Mouse (Mus musculus) fibroblast of lung, adult 2 months (primary cell): ENCODE results near the gene Haao.
A peak's percentile ranks its signal among the peaks of the same experiment; 100 is the strongest.
"Not testable (repeated sequence)": the region's sequence is repeated elsewhere in the genome, so short reads cannot be mapped to it uniquely, and the experiment has no call there.

Experiments
- DNase-seq: peaks from one replicate; pipeline ENCODE4 v3.0.0-alpha.2; 2011; ENCODE audit warnings: low read depth

The Haao gene

GRCm38 (mm10) chr17:83865366-83865765 is 17.6 kb upstream of the Haao start:
- DNase-seq = no peak

DNA sequence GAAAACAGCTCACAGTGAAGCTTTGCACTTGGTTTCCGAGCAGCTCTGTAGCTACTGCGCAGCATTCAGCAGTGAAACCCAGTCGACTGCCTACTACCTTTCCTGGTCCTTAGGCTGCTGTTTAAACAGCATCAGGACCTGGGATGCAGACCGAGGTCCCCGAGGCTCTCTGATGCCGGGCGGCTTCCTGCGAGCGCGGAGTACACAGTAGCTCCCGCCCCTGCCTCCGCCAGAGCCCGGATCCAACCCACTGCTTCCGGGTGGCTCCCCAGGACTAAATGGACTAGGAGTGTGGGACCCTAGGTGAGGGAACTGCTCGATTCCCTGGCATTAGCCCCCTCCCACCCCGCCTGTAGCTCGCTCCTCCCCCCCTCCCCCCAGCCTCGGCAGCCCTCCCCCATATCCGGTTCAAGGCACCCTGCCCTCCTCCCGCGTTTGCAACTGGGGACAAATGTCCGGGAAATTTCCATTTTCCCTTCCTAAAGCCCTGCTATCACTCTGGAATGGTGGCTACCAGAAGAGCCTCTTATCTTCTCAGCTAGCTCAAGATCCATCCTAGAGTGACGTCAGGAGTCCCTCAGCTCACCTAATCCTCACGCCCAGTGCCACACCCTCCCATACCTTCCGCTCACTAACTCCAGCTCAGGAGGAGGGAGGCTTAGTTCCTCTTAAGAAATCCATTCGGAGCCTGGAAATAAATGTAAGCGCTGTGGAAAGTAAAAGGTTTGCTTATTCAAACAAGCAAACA is 14.5 kb upstream of the Haao start:
- no peak for DNase-seq

- DNase-seq = peak; percentile 89
Measured at GRCm38 (mm10) chr17:83861444-83862133, 13.8 kb upstream of the Haao start.

DNA sequence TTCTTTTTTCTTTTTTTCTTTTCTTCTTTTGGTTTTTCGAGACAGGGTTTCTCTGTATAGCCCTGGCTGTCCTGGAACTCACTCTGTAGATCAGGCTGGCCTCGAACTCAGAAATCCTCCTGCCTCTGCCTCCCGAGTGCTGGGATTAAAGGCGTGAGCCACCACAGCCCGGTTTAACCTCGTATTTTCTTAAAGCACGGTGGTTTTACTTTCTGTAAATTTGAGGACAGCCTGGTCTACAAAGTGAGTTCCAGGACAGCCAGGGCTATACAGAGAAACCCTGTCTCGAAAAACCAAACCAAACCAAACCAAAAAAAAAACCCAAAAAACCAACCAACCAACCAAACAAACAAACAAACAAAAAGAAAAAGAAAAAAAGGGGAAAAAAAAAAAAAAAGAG is 13.2 kb upstream of the Haao start:
- DNase-seq = not testable (repeated sequence)

GRCm38 (mm10) chr17:83860224-83860623 is 12.5 kb upstream of the Haao start:
- no peak for DNase-seq

DNA sequence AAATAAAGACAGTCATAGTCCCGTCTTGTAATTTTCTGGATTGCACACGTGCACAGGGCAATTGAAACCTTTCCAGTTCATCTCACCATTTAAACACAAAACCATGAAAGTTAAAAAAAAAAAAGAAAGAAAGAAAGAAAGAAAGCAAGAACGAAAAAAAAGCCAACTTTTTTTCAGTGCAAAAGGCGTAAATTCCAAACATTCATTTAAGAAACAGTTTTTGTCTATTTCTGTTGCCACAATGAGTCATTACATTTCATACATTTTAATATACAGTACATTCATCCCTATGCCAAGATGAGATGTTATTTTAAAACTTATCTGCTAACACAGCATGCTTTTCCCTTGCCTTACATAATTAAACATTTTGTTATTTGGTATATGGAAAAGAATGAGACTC is 11.9 kb upstream of the Haao start:
- DNase-seq = no peak

DNA sequence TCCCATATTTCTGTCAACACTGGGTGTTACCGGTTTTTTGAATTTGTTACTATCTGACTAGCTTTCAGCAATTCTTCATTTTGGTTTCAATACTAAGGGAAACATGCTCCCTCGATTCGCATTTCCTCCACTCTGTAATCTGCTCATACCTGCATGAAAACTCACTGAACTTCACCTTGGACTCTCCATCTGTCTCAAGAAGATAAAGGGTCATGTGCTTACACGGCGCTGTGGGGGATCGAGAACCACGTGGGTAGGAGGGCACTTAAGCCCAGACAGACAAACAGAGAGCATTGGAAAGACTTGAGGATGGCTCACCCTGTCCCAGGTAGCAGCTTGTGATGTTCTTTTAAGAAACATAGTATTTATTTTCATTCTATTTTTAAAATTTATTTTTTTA is 10.7 kb upstream of the Haao start:
- DNase-seq = no peak

- no peak for DNase-seq
Measured at GRCm38 (mm10) chr17:83854284-83854918, 6.6 kb upstream of the Haao start.

- no peak for DNase-seq
Measured at GRCm38 (mm10) chr17:83853831-83854230, 6.1 kb upstream of the Haao start.

- DNase-seq = no peak
Measured at GRCm38 (mm10) chr17:83850864-83851263, 3.1 kb upstream of the Haao start.

- peak; percentile 61 for DNase-seq
Measured at GRCm38 (mm10) chr17:83850458-83850857, 2.7 kb upstream of the Haao start.

- DNase-seq = no peak
Measured at GRCm38 (mm10) chr17:83849717-83850116, 2.0 kb upstream of the Haao start.

DNA sequence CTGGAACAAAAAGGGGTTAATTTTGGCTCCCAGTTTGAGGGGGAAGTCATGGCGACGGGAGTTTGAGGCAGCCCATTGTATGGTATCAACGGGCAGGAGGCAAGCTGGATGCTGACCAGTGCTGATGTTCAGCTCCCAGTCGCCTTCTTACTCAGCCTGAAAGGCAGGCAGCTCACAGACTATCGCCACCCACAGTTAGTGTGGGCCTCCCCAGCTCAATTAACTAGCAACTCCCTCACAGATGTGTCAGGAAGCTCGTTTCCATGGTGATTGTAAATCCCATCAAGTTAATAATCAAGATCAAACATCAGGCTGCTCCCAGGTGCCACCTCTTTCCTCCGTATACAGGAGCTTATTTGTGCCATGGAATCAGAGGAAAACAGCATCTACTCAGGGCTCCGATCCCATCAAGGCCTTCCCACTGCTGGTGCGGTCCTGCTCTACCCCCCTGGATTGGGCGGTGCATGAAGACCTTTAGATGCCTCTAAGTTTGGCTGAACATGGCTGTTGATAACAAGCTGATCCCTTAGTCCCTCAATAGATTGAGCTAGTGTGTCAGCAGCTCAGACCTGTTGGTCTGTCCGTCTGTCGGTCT is 1.4 kb upstream of the Haao start:
- no peak for DNase-seq

DNA sequence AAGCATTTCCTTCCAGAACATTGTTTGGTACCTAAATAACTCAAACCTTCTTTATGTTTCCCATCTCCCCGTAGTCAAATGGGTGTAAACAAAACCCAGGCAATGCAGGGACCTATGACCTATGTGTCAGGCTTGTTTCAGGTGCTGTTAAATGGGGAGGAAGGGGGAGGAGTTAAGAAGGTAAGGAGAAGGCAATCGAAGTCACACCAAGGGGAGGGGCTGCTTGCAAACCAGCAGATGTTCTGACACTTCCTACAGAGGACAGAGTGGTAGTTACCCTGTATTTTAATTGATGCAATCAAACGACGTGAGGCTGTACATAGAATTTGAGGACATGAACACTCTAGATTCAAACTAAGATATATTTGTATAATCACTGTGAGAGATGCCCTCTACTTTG is 719 bp upstream of the Haao start:
- DNase-seq = no peak

DNA sequence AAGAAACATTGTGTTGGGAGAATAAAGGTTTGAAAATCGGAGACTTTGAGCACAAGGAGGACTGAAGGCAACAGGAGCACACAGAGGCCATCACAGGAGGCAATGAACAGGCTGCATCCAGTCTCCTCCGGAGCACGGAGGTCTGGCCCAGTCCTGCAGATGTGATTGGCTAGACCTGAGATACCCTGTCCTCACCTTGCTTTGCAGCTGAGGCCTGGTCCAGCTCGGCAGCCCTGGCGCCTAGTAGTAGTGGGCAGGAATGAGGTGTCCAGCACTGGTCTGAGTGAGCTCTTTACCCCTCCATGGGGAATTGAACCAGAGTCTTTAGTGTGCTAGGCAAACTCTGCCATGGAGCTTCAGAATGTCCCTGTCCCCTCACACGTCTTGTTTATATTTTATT is 663 bp downstream of the Haao start:
- no peak for DNase-seq

DNA sequence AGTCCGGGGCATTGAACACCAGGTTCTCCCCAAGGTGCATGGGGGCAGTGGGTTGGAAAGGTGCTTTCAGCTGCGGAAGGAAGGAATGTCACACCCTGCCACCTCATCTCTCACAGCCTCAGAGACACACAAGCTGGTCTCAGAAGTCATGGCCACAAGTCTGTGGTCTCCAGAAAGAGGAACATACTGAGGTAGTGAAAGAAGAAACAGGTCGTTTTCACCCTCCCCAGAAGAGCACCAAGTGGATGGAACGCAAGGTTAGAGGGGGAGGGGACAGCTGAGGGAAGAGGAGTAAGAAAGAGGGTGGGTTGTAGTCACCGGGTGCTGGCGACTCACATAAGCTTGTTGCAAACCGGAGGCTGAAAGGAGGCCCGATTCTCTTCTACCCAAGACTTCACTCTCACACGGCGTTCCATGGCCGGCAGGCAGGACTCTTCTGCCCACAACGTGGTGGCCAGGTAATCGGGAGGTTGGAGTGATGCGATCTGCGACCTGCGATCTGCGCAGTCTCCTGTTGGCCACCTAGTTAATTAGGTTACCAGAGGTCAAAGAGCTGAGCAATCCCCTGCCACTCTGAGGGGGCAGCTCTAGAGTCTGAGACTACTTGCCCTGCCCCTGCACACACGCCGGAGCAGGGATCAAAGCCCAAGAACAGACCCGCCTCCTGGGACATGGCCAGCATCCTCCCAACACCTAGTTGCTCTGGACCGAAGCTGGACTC is 1.3 kb downstream of the Haao start:
- DNase-seq = no peak

DNA sequence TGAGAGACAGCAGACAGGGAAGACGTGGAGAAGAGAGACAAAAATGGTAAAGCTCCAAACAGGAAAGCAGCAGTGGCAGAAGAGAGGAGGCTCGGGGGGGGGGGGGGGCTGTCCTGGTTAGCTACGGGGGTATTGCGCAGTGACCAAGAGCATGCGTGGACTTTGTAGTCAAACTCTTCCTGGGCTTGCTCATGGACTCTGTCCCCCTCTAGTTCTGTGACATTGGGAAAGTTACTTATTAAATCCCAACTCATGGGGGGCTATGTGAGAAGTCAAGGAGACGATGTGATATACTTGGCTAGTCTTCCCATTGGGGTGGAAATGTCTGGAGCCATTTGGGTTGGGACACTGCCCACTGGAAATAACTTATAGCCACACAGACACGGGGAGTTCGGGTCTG is 2.2 kb downstream of the Haao start:
- DNase-seq = no peak

DNA sequence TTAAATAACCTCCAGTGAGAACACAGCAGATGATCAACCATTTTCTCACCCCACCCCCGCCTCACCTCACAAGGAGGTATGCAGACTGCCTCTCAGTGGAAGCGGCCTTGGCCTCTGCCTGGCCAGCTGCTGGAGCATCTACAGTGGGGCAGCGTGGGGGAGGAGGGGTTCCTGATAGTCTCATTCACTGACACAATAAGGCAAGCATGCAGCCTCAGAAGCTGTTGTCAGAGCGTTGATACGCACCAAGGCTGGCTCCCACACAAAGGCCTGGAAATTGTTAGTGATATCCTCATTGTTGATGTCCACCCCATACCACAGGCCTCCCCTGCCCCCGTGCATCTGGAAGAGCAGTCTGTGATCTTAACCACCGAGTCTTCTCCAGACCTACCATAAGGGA is 4.0 kb downstream of the Haao start:
- no peak for DNase-seq

GRCm38 (mm10) chr17:83841011-83841410 is 6.8 kb downstream of the Haao start:
- no peak for DNase-seq

GRCm38 (mm10) chr17:83839132-83839531 is 8.6 kb downstream of the Haao start:
- no peak for DNase-seq

DNA sequence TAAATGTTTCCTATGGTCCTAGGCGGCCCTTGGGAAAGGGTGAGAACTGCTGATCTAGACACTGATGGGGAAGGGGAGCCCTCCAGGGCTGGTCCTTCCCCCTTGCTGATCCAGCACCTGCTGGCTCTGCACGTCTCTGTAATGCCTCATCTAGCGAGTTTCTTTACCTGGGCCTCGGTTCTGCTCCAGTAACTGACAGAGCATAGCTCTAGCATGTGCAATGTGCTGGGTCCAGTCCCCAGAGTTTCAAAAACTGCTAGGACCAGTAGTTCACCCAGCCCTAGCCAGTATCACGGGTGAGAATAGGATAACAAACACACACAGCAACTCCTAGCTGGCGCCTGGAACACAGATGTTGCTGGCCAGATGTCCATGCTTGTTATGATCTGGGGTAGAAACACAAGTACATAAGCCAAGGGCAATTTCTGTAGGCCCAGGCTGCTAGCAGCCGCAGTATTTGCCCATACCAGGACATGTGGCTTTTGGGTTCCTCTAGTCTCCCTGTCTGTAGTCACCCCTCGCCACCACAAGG is 10.0 kb downstream of the Haao start:
- DNase-seq = no peak

GRCm38 (mm10) chr17:83836048-83836447 is 11.7 kb downstream of the Haao start:
- no peak for DNase-seq
